Mouse (Mus musculus) spleen, adult 2 months (tissue): Measurements from ENCODE around the gene Tprg.

Experiments
- CTCF ChIP-seq: fragments of 200-500 bp; IDR thresholded peaks from 2 replicates; pipeline ENCODE4 v1.5.1; 2011; ENCODE audit warnings: mild to moderate bottlenecking, inconsistent platforms; ENCODE audit not compliant: insufficient read depth, insufficient read length, insufficient replicate concordance; ENCODE audit errors: extremely low read depth
- POLR2A ChIP-seq: fragments of 200-500 bp; IDR thresholded peaks from 2 replicates; pipeline ENCODE4 v1.6.1; 2011; ENCODE audit warnings: low read depth, low read length, inconsistent platforms

DNA sequence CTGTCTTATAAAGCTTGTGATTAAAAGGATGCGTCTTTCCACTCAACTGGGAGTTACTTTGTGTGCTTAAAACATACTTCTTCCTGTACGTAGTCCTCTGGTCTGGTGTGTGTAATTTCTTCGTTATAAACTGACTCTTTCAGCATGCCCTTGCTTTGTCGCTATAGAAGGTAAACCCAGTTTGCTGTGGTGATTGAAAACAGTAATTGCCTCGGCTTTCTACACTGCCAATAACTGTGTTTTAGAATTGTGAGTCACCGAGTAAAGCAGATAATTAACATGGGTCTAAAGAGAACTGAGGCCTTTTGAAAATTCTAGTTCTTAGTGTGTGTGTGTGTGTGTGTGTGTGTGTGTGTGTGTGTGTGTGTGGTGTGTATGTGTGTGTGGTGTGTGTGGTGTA, 121.4 kb downstream of the Tprg start:
- TF ChIP-seq CTCF (no peak), POLR2A (no peak)
